26 mouse cellular contexts compared by ENCODE assay signal in the genomic region with DNA sequence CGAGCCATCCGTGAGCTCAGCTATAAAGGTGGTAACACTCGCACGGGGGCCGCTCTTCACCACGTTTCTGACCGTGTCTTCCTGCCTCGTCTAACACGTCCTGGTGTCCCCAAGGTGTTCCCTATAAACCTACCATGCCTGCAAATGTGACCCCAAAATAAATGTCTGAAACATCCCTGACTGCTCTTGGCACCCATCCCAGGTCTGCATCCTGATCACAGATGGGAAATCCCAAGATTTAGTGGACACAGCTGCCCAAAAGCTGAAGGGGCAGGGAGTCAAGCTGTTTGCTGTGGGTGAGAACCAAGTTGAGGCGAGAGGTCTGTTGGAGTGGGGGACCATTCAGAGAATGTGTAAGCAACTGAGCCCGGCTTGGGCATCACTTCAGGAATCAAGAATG. TPM values are rescaled to one million over a fixed set of nuclear protein-coding genes. Genes with fewer than 3 reads are reported as not detected.
A peak's percentile ranks its signal among the peaks of the same experiment; 100 is the strongest.
DNase-seq lines count a peak whose midpoint lies in the region; ATAC-seq lines count a peak whose summit lies in the region.
"Had no signal": no experiment of that assay in that cellular context is flagged by ENCODE, and none has a peak within 500 bp of the region (broad histone marks: within the 10 kb centered on the region; RNA-seq: fewer than 3 reads in every experiment).

No protein-coding gene starts in this region.

- no peak for DNase-seq in embryonic facial prominence, embryonic 10.5 days (ENCODE audit: low spot score)
- peak; percentile 33 to 38 for DNase-seq in kidney, postnatal 4 days
- no peak for DNase-seq in kidney, postnatal 36 days
- DNase-seq in 3T3-L1 (ENCODE audit: low read depth, low spot score) (peak; percentile 20), NIH3T3 (ENCODE audit: low read depth) (peak; percentile 18)
- no peak for DNase-seq in right cerebral cortex, postnatal 14 days
- DNase-seq in ovary, postnatal 14 days (ENCODE audit: low spot score): no peak
- DNase-seq: adrenal gland, adult 2 months; adrenal gland, postnatal 10 days; adrenal gland, postnatal 25 days; B cell, adult 2 months; cerebellum, adult 11 months; cerebellum, adult 9-10 months; cerebellum, postnatal 36 days; embryo, embryonic 11 days had no signal

- H3K9ac ChIP-seq in embryonic facial prominence, embryonic 15.5 days: no peak overlapping the region
- H3K9ac ChIP-seq: embryonic facial prominence, embryonic 12.5 days; forebrain, embryonic 12.5 days had no signal

- H3K4me1 ChIP-seq in embryonic facial prominence, embryonic 15.5 days: peaks cover 50% of the 10 kb centered on the region
- peaks cover 34% of the 10 kb centered on the region for H3K4me1 ChIP-seq in embryonic facial prominence, embryonic 10.5 days
- H3K4me1 ChIP-seq: forebrain, embryonic 12.5 days had no signal

- no peaks in the 10 kb centered on the region for H3K9me3 ChIP-seq in embryonic facial prominence, embryonic 15.5 days (replicated peaks)
- H3K9me3 ChIP-seq in embryonic facial prominence, embryonic 10.5 days: no peaks in the 10 kb centered on the region
- H3K9me3 ChIP-seq: embryonic facial prominence, embryonic 12.5 days; forebrain, embryonic 10.5 days; forebrain, embryonic 12.5 days; G1E had no signal

- H3K4me3 ChIP-seq in embryonic facial prominence, embryonic 15.5 days (replicated peaks): no peak overlapping the region
- H3K4me3 ChIP-seq in embryonic facial prominence, embryonic 10.5 days: no peak overlapping the region
- H3K4me3 ChIP-seq: embryonic facial prominence, embryonic 12.5 days; erythroblast, embryonic 14.5 days; forebrain, embryonic 10.5 days; forebrain, embryonic 12.5 days had no signal

- H3K4me2 ChIP-seq in embryonic facial prominence, embryonic 15.5 days (replicated peaks): peak overlapping the region; percentile 48
- H3K4me2 ChIP-seq: embryonic facial prominence, embryonic 12.5 days; forebrain, embryonic 12.5 days had no signal

- H3K27me3 ChIP-seq in embryonic facial prominence, embryonic 15.5 days: no peaks in the 10 kb centered on the region
- peaks cover 33% of the 10 kb centered on the region for H3K27me3 ChIP-seq in embryonic facial prominence, embryonic 10.5 days (replicated peaks; ENCODE audit: low read depth, poor library complexity, severe bottlenecking)
- H3K27me3 ChIP-seq: CH12.LX had no signal

- ATAC-seq in embryonic facial prominence, embryonic 15.5 days (ENCODE audit: insufficient number of reproducible peaks, low FRiP score, low TSS enrichment, low read depth): no peak
- ATAC-seq: CD4-positive, CD25-positive, alpha-beta regulatory T cell, adult 4 months; forebrain, embryonic 14.5 days; forebrain, embryonic 16.5 days had no signal

- H3K36me3 ChIP-seq in embryonic facial prominence, embryonic 15.5 days: peaks cover 14% of the 10 kb centered on the region; the same call in 1 of the 2 replicates
- peaks cover 13% of the 10 kb centered on the region for H3K36me3 ChIP-seq in embryonic facial prominence, embryonic 10.5 days (replicated peaks)

- 85% methylated on average over 11 of the region's 11 CpGs for WGBS in embryonic facial prominence, embryonic 15.5 days
- WGBS in embryonic facial prominence, embryonic 10.5 days: 92% methylated on average over 11 of the region's 11 CpGs

- no peak overlapping the region for H3K27ac ChIP-seq in embryonic facial prominence, embryonic 15.5 days (replicated peaks)
- H3K27ac ChIP-seq in embryonic facial prominence, embryonic 10.5 days (replicated peaks): no peak overlapping the region
- H3K27ac ChIP-seq: embryonic facial prominence, embryonic 12.5 days; forebrain, embryonic 10.5 days; forebrain, embryonic 12.5 days had no signal

RNA-seq across cellular contexts. Expression of gene Col7a1, which starts 1.9 kb away (rescaled TPM):
- polyA plus RNA-seq in embryonic facial prominence, embryonic 15.5 days (2015; fragmentation: Nextera tagmentation; extraction: Ambion mirVana): 38.7 and 48.9 TPM in 2 replicates
- 1.1 and 2.0 TPM in 2 replicates for polyA plus RNA-seq in embryonic facial prominence, embryonic 10.5 days (2016; fragmentation: Nextera tagmentation; extraction: Ambion mirVana)
- polyA plus RNA-seq: CD4-positive, CD25-positive, alpha-beta regulatory T cell, adult 4 months had no signal

RNA-seq across cellular contexts. Expression of gene Uqcrc1, which starts 18.8 kb away (rescaled TPM):
- polyA plus RNA-seq in embryonic facial prominence, embryonic 15.5 days (2015; fragmentation: Nextera tagmentation; extraction: Ambion mirVana): 470 and 480 TPM in 2 replicates
- polyA plus RNA-seq in embryonic facial prominence, embryonic 10.5 days (2016; fragmentation: Nextera tagmentation; extraction: Ambion mirVana): 488 and 506 TPM in 2 replicates

RNA-seq across cellular contexts. Expression of gene Ucn2, which starts 30.6 kb away (rescaled TPM):
- 0.89 and 1.2 TPM in 2 replicates for polyA plus RNA-seq in embryonic facial prominence, embryonic 15.5 days (2015; fragmentation: Nextera tagmentation; extraction: Ambion mirVana)
- polyA plus RNA-seq in embryonic facial prominence, embryonic 10.5 days (2016; fragmentation: Nextera tagmentation; extraction: Ambion mirVana): not detected in 2 replicates
- polyA plus RNA-seq: CD4-positive, CD25-positive, alpha-beta regulatory T cell, adult 4 months; erythroblast, embryonic 14.5 days; forebrain, embryonic 10.5 days; forebrain, embryonic 12.5 days; forebrain, embryonic 16.5 days; G1E had no signal

RNA-seq across cellular contexts. Expression of gene Pfkfb4, which starts 36.3 kb away (rescaled TPM):
- 14.0 and 14.9 TPM in 2 replicates for polyA plus RNA-seq in embryonic facial prominence, embryonic 15.5 days (2015; fragmentation: Nextera tagmentation; extraction: Ambion mirVana)
- 10.0 and 12.2 TPM in 2 replicates for polyA plus RNA-seq in embryonic facial prominence, embryonic 10.5 days (2016; fragmentation: Nextera tagmentation; extraction: Ambion mirVana)

RNA-seq across cellular contexts. Expression of gene Tmem89, which starts 40.8 kb away (rescaled TPM):
- polyA plus RNA-seq in embryonic facial prominence, embryonic 15.5 days (2015; fragmentation: Nextera tagmentation; extraction: Ambion mirVana): 0.38 and 0.83 TPM in 2 replicates
- polyA plus RNA-seq in embryonic facial prominence, embryonic 10.5 days (2016; fragmentation: Nextera tagmentation; extraction: Ambion mirVana): not detected in 2 replicates
- polyA plus RNA-seq: embryonic facial prominence, embryonic 12.5 days; embryonic facial prominence, embryonic 14.5 days; erythroblast, embryonic 14.5 days; forebrain, embryonic 10.5 days; forebrain, embryonic 12.5 days; forebrain, embryonic 14.5 days; forebrain, embryonic 16.5 days; G1E had no signal

Comparison
In these comparisons a context has a peak if more than half of its experiments do, and no peak if none do; other contexts are left out.
1. DNase-seq: peak in kidney, postnatal 4 days (2 of 2), 3T3-L1 (single experiment) and NIH3T3 (single experiment); none in embryonic facial prominence, embryonic 10.5 days (single experiment), kidney, postnatal 36 days (0 of 2), right cerebral cortex, postnatal 14 days (single experiment) and ovary, postnatal 14 days (single experiment).
2. RNA of gene Col7a1, which starts 1.9 kb away (polyA plus RNA-seq): 38.7 to 48.9 TPM in embryonic facial prominence, embryonic 15.5 days; 1.1 to 2.0 TPM in embryonic facial prominence, embryonic 10.5 days; every median in the first group is over 10 times any median in the second.